Mouse (Mus musculus) kidney, postnatal 0 days (tissue): Measurements from ENCODE around the gene Jdp2. TPM values are rescaled to one million over a fixed set of nuclear protein-coding genes. Genes with fewer than 3 reads are reported as not detected.

Experiments used
- ATAC-seq: fragments of 200-750 bp; cut with Nextera tagmentation; replicated peaks from 2 replicates; pipeline ENCODE4 v1.8.0; 2017; ENCODE audit warnings: low read depth, moderate number of reproducible peaks, moderate TSS enrichment, moderate library complexity; ENCODE audit not compliant: low FRiP score
- DNase-seq: peaks from one replicate; pipeline ENCODE4 v3.0.0-alpha.2; 2016; ENCODE audit warnings: low spot score
- H3K27ac ChIP-seq: fragments of 300-500 bp; sonication (generic); 2 replicates; pipeline ENCODE4 v1.5.1; 2014; ENCODE audit warnings: mild to moderate bottlenecking
- H3K27me3 ChIP-seq: fragments of 300-500 bp; sonication (generic); 2 replicates; pipeline ENCODE4 v1.6.1; 2014; ENCODE audit warnings: low read length, mixed read lengths; ENCODE audit not compliant: insufficient read depth
- H3K36me3 ChIP-seq: fragments of 300-500 bp; sonication (generic); 2 replicates; pipeline ENCODE4 v1.6.1; 2014; ENCODE audit warnings: low read length, mixed read lengths; ENCODE audit not compliant: insufficient read depth
- H3K4me1 ChIP-seq: fragments of 300-500 bp; sonication (generic); replicated peaks from 2 replicates; pipeline ENCODE4 v1.6.1; 2014; ENCODE audit warnings: antibody characterized with exemption, low read length, mixed read lengths; ENCODE audit not compliant: insufficient read depth
- H3K4me2 ChIP-seq: fragments of 300-500 bp; sonication (generic); 2 replicates; pipeline ENCODE4 v1.6.1; 2014; ENCODE audit warnings: mild to moderate bottlenecking, low read length, moderate library complexity, mixed read lengths
- H3K4me3 ChIP-seq: fragments of 300-500 bp; sonication (generic); replicated peaks from 2 replicates; pipeline ENCODE4 v1.5.1; 2014; ENCODE audit warnings: low read depth, low read length
- H3K9ac ChIP-seq: fragments of 300-500 bp; sonication (generic); 2 replicates; pipeline ENCODE4 v1.6.1; 2014; ENCODE audit warnings: low read depth, low read length
- H3K9me3 ChIP-seq: fragments of 300-500 bp; sonication (generic); replicated peaks from 2 replicates; pipeline ENCODE4 v1.6.1; 2016; ENCODE audit warnings: low read length, inconsistent platforms, mixed read lengths
- CTCF ChIP-seq: IDR thresholded peaks from 2 replicates; pipeline ENCODE4 v1.5.1; 2016; ENCODE audit warnings: antibody characterized with exemption, low read depth, mild to moderate bottlenecking, moderate library complexity
- WGBS: fragments of 180-500 bp; shearing (Covaris S2); extraction: QIAGEN DNeasy Blood & Tissue Kit; methylation state at CpG from one replicate; pipeline ENCODE4 v1.1.7; 2014; 5-methylcytosine and 5-hydroxymethylcytosine counted together
- polyA plus RNA-seq: library from polyadenylated mRNA; unstranded; fragments of >200 nt; fragmentation: Nextera tagmentation; extraction: Ambion mirVana; gene quantifications from 2 replicates; pipeline ENCODE4 v1.2.1, GENCODE M21; 2015

Gene Jdp2
- polyA plus RNA-seq, 1 experiment from 2014 or later, result 0.70 TPM

DNA sequence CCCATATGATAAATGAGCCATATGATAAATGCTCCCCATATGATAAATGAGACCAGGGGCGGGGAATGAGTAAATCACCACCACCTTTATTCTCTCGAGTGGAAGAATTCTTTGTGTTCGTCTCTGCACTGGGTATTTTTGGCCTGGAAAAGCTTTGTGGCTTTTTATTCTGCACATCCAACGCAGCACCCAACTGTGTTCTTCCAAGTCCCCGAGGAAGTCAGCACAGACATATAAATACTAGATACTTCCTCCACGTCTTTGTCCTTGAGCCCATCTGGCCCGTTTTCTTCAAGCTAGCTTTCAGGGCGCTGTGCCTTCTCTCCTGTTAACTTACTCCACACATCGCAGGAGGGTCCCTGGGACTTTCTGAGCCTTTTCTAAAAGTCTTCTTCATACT, 4.9 kb downstream of the Jdp2 start:
- DNase-seq (no peak), ATAC-seq (no peak)
- no peaks in the 10 kb centered on the region for H3K36me3 ChIP-seq
- H3K4me1 ChIP-seq, result peaks cover 2% of the 10 kb centered on the region; the same call in 1 of the 2 replicates
- H3K9me3 ChIP-seq, result no peaks in the 10 kb centered on the region
- no peak overlapping the region for H3K4me2 ChIP-seq
- H3K27ac ChIP-seq, result no peak overlapping the region
- no peaks in the 10 kb centered on the region for H3K27me3 ChIP-seq
- WGBS, result 70% methylated on average over 9 of the region's 9 CpGs
- no peak overlapping the region for H3K9ac ChIP-seq
- no peak overlapping the region for H3K4me3 ChIP-seq
- TF ChIP-seq CTCF, result no peak

DNA sequence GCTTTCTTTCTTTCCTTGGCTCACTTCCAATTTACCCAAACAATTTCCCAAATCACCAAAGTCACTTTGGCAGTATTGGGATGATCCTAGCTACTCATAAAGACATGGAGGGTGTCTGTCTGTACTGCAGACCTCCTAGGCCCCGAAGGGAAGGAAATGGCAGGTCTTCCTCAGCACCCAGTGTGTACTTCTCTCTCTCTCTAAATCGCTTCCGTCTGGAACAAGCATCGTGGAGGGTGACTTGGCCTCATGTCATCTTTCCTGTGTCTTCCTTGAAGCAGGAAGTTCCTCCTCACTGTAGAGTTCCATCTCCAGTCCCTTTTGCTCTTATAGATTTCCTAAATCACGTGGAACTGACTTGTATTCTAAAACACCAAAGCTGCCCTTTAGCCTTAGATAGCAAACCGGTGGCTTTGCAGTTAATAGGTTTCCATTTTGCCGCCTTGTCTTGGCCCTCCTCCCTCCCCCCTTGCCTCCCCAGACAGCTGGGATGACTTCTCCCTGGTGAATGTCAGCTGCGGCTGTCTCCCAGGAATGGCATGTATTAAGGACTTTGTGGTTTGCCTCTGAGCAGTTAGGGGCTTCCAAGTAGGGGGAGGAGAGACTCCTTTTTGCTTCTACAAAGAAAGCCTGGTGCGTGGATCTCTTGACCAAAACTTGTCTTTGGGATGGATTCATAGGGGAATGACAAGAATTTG, 5.6 kb downstream of the Jdp2 start:
- ATAC-seq, result no peak
- Histone ChIP-seq H3K9ac (no peak overlapping the region), H3K4me3 (no peak overlapping the region), H3K27me3 (no peaks in the 10 kb centered on the region), H3K9me3 (no peaks in the 10 kb centered on the region), H3K36me3 (no peaks in the 10 kb centered on the region), H3K4me2 (no peak overlapping the region), H3K4me1 (peaks cover 2% of the 10 kb centered on the region; the same call in 1 of the 2 replicates), H3K27ac (no peak overlapping the region)
- 57% methylated on average over 9 of the region's 9 CpGs for WGBS
- no peak for TF ChIP-seq CTCF
- DNase-seq, result peak; percentile 74

DNA sequence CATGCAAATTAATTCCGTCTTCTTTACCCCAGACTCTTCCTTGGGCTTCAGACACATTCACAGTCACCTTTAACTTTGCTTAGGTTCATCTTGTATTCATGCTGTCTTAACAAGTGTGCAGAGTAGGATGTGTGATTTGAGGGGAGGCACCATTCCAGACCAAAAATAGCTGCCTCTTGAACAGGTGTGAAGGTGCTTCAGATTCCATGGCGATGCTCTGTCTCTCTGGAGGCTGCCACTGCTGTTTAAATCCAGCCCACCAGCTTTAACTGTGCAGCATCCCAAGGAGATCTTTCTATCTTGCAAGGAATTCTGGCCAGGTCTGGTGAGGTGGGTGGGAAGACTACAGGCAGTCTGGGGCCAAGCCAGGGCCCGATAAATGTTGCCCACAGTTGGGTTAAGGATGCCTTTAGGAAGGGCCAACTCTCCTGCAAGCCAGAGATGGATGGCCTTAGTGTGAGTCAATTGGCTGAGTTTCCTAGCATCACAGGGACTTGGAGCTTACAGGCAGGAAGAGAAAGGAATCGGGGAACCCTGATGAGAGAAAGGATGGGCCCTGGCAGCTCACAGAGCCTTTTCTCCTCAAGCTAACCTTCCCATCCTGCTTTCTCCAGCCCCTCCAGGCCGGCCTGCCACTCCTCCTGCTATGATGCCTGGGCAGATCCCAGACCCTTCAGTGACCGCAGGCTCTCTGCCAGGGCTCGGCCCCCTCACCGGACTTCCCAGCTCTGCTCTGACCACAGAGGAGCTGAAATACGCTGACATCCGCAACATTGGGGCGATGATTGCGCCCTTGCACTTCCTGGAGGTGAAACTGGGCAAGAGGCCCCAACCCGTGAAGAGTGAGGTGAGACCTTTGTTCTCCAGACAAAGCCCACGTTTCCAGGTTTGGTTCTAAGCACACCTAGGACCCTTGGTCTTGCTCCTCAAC, 9.0 kb downstream of the Jdp2 start:
- 79% methylated on average over 14 of the region's 14 CpGs for WGBS
- Histone ChIP-seq H3K4me2 (no peak overlapping the region), H3K27ac (no peak overlapping the region), H3K27me3 (no peaks in the 10 kb centered on the region), H3K36me3 (no peaks in the 10 kb centered on the region; the same call in 1 of the 2 replicates), H3K9ac (no peak overlapping the region), H3K4me3 (no peak overlapping the region), H3K4me1 (peaks cover 2% of the 10 kb centered on the region; the same call in 1 of the 2 replicates), H3K9me3 (no peaks in the 10 kb centered on the region)
- DNase-seq (no peak), ATAC-seq (no peak)
- no peak for TF ChIP-seq CTCF

DNA sequence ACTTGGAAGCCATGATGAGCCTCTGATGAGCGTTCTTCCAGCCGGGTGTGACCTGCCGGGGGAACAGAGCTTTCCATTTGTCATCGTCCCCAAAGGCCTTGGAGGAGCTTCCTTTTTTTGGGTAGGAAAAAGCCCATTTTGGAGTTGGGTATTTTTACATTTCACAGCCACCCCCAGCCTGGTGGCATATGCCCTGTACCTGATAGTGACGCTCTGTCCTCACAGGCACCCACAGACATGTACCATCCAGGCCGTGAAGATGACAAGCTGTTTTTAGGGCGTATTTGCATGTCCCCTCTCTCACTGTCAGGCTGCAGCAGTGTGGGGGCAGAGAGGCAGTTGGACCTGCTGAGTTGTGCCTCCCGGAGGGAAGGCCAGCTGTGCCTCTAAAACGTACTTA, 11.3 kb downstream of the Jdp2 start:
- no peak for TF ChIP-seq CTCF
- no peak overlapping the region for H3K4me3 ChIP-seq
- WGBS, result 84% methylated on average over 9 of the region's 9 CpGs
- H3K9ac ChIP-seq, result no peak overlapping the region
- H3K27me3 ChIP-seq, result no peaks in the 10 kb centered on the region
- H3K27ac ChIP-seq, result no peak overlapping the region
- ATAC-seq (no peak), DNase-seq (no peak)
- H3K4me1 ChIP-seq, result no peaks in the 10 kb centered on the region
- no peaks in the 10 kb centered on the region; the same call in 1 of the 2 replicates for H3K36me3 ChIP-seq
- H3K9me3 ChIP-seq, result no peaks in the 10 kb centered on the region
- no peak overlapping the region for H3K4me2 ChIP-seq

DNA sequence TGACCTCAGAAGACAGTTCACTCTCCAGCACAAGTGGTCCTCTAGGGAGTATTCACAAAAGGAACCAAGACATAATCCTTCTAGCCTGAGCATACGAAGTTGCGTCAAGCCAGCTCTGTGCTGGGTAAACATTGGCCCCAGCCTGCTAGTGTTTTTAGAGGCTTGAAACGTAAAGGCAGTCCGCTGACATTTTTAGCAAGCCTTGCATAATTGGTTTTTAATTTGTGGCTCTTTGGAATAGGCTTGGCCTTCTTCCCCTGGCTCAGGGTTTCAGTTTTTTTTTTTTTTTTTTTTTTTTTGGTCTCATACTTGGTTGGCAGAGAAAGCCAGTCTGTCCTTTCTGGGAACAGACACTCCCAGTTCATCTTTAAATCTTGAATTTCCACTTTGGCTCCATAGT, 15.3 kb downstream of the Jdp2 start:
- Histone ChIP-seq H3K27ac (no peak overlapping the region), H3K4me2 (no peak overlapping the region), H3K27me3 (no peaks in the 10 kb centered on the region), H3K36me3 (no peaks in the 10 kb centered on the region; the same call in 1 of the 2 replicates), H3K9ac (no peak overlapping the region), H3K4me1 (no peaks in the 10 kb centered on the region), H3K4me3 (no peak overlapping the region), H3K9me3 (no peaks in the 10 kb centered on the region)
- DNase-seq (no peak), ATAC-seq (no peak)
- TF ChIP-seq CTCF, result no peak
- 60% methylated on average over 4 of the region's 4 CpGs for WGBS

DNA sequence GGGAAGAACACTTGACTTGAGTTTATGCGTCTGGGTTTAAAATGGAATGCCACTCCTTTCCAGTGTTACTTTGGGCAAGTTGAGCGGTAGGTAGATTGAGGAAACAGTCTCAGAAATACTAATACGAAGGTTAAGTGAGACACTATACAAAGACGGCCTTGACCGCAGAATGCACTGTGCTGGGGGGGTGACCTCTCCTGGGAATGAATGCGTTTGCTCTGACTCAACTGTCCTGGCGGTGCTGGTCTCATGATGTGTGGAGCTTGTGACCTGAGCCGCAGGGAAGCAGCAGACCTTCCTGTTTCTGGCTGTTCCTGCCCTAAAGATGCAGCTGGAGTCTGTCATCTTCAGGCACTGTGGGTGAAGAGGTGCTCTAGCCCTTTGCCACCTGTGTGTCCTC, 16.7 kb downstream of the Jdp2 start:
- H3K4me2 ChIP-seq, result no peak overlapping the region
- H3K9ac ChIP-seq, result no peak overlapping the region
- no peaks in the 10 kb centered on the region; the same call in 1 of the 2 replicates for H3K36me3 ChIP-seq
- DNase-seq, result no peak
- no peaks in the 10 kb centered on the region; the same call in 1 of the 2 replicates for H3K4me1 ChIP-seq
- 80% methylated on average over 8 of the region's 8 CpGs for WGBS
- no peak for TF ChIP-seq CTCF
- no peak overlapping the region for H3K27ac ChIP-seq
- no peaks in the 10 kb centered on the region for H3K9me3 ChIP-seq
- no peak overlapping the region for H3K4me3 ChIP-seq
- no peak for ATAC-seq
- no peaks in the 10 kb centered on the region for H3K27me3 ChIP-seq
